Mouse (Mus musculus) frontal cortex, adult 2 months (tissue): ENCODE data around the gene Ndufc1. TPM values are rescaled to one million over a fixed set of nuclear protein-coding genes. Genes with fewer than 3 reads are reported as not detected.
"Not testable (repeated sequence)": the region's sequence is repeated elsewhere in the genome, so short reads cannot be mapped to it uniquely, and the experiment has no call there.

Experiments used
- DNase-seq, 2 experiments: peaks; one replicate each; pipeline ENCODE4 v3.0.0; 2022; ENCODE audit warnings: low spot score in 1 of 2; ENCODE audit errors: extremely low spot score in 1 of 2
- polyA plus RNA-seq: library from polyadenylated mRNA; depleted of rRNA; stranded (reverse); fragments of >200 nt; gene quantifications from 2 replicates; pipeline ENCODE4 v1.2.3, GENCODE M21; 2012

Ndufc1 gene
- polyA plus RNA-seq, 1 experiment = 520 TPM

GRCm38 (mm10) chr3:51397700-51398299 is 11.0 kb downstream of the Ndufc1 start:
- DNase-seq = no peak

- DNase-seq = no peak
Observed at GRCm38 (mm10) chr3:51396219-51397068, 12.3 kb downstream of the Ndufc1 start, which contains the start of gene Mgarp. Gene Mgarp (minus strand): TSS chr3:51396738.

DNA sequence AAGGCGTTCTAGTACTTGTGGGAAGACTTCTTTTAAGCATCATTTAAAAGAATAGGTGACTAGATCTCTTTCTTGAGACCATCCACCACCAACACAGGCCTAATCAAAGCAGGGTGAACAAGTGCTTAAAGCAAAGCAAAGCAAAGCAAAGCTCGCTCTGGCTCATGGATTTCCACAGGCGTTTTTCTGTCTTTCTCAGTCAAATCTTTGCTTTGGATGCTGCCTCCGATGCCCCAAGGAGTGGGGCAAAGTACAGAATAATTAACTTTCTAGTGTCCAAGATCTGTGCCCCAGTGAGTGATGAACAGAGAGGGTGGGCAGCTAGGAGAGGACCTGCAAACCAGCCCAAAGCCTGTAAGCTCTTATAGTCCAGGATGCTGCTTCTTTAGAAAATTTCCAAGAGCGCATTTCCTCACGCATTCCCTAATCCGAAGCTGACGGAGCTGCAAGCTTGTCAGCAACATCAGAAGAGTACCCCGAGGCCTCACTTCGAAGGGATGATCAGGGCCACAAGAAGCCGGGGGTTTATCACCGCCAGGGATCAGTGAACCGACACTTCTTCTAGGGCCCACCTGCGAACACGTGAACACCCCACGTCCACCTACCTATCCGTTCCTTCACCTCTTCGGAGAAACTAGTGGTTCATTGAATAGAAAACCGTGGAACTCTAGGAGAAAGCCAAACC is 13.2 kb downstream of the Ndufc1 start:
- DNase-seq = no peak

- DNase-seq = no peak
Observed at GRCm38 (mm10) chr3:51394881-51395280, 13.9 kb downstream of the Ndufc1 start.

DNA sequence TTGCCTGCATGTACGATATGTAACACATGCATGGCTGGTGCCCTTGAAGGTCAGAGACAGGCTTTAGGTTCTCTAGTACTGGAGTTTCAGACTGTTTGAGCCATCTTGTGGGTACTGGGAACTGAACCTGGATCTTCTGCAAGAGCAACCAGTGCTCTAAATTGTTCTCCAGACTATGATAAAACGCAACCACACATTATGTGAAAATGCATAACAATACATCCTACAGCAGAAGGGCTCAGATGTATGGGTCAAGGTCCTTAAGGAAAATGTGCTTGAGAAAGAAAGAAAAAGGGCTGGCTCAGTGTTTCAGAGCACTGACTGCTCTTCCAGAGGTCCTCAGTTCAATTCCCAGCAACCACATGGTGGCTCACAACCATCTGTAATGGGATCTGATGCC is 15.1 kb downstream of the Ndufc1 start:
- no peak for DNase-seq

DNA sequence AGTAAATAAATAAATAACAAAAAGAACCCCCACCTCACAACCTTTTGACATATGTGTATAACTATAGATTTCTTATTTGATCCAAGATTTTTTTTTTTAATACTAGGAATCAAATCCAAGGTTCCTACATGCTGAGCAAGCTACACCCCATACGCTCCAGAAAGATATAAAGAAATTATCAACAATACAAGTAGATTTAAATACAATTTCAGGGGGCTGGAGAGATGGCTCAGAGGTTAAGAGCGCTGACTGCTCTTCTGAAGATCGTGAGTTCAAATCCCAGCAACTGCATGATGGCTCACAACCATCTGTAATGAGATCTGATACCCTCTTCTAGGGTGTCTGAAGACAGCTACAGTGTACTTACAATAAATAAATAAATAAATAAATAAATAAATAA is 15.8 kb downstream of the Ndufc1 start:
- DNase-seq = not testable (repeated sequence)

DNA sequence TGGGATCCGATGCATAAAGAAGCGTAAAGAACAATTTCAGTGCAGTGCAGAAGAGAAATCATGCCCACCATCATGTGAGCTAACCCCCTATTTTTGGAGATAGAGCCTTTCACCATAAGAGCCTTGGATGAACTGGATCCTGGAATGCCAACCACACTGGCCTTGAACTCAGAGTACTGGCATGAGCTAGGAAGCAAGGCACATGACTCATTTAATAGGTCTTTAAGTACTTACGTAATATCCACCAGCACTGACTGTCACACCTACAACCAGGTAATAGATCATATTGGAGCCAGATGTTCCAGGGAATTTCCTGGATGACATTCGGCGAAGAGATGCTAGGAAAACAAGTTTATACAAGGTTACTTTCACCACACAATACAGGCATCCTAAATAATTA is 17.2 kb downstream of the Ndufc1 start:
- DNase-seq = no peak

DNA sequence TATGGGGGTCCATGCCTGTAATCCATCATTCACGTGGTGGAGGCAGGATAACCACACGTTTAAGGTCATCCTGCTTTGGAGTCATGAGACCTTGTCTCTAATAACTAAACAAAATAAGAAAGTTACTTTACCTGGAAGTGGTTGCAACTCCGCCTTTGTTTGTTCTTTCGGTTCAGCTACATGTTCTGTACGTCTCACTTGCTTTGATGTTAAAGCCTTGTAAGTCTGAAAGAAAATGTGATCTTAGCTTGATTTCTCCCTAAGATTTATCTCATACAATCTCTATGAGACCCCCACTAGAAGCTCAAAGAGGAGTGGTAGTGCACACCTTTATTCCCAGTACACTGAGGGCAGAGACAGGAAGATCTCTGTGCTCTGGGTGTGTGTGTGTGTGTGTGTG is 17.7 kb downstream of the Ndufc1 start:
- no peak for DNase-seq

DNA sequence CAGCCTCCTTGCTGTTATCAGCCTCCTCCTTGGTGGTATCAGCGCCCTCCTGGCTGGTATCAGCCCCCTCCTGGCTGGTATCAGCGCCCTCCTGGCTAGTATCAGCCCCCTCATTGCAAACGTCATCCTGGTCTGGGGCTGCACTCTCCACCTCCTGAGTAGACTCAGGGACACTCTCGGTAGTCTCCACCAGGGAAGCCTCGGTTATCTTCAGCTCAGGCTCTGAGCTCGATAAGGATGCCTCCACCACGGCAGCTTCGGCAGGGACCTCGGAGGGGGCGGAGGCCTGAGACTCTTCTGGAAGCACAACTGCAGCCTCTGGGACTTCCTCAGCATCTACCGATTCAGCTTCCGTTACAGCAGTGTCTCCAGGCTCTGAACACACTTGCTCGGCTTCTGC is 19.9 kb downstream of the Ndufc1 start:
- DNase-seq = no peak

- no peak for DNase-seq
Observed at GRCm38 (mm10) chr3:51387868-51388381, 20.9 kb downstream of the Ndufc1 start.

GRCm38 (mm10) chr3:51387134-51387451 is 21.7 kb downstream of the Ndufc1 start:
- DNase-seq = no peak

DNA sequence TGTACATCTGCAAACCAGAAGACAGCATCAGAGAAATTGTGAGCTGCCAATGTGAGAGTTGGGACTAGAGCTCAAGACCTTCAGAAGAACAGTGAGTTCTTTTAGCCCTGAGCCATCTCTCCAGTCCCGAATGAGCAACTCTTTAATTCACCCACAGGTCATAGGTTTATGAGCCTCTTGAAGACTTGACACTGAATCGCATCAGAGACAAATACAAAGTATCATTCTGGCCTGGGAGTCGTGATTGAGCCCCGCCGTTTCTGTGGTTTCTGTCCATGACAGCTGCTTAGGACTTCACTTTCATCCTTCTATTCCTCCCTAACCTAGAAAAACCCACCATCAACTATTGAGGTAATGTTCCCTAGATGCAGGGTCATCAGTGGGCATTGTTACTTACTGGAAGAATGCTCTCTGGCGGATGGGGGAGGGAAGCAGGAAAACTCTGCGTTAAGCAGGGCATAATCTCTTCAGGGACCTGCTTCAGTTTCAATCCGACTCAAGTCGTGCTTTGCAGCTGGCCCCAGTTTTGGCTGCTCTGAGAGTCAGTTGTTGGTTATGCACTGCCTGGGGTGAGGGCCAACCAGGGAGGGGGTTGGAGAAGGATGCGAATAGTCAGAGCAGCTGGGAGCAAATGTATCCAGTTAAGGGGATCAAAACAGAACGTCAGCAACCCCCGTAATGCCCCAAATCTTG is 22.2 kb downstream of the Ndufc1 start:
- DNase-seq = no peak

DNA sequence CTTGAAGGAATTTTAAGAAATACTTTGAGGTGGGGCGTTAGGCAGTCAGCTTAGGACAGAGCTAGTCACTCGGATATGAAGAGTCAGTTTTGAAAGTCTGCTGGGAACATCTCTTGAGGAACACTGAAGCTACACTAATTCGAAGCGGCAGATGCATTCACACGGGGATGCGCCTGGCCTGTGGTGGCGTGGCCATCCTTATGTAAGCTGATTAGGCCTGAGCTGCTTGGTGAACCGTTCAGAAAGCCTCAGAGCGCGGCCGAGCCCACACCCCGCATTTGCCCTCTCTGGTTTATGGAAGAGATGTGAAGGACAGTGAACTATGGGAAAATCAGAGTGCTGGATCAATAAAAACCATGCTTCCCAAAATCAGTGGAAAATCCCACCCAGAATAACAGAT is 25.4 kb downstream of the Ndufc1 start:
- DNase-seq = no peak

DNA sequence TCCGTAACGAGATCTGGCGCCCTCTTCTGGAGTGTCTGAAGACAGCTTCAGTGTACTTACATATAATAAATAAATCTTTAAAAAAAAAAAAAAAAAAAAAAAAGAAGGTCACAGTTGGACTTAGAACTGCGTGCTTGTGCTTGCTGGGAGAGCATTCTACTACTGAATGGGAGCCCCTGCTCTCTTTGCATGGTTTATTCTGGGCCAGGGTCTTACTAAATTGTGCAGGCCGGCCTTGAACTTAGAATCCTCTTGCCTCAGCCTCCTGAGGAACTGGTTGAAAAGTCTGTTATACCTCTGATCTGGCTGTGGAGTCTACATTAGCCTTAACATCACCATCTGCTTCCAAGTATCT is 28.2 kb downstream of the Ndufc1 start:
- DNase-seq = no peak

- no peak for DNase-seq
Observed at GRCm38 (mm10) chr3:51379786-51380659, 28.8 kb downstream of the Ndufc1 start.

DNA sequence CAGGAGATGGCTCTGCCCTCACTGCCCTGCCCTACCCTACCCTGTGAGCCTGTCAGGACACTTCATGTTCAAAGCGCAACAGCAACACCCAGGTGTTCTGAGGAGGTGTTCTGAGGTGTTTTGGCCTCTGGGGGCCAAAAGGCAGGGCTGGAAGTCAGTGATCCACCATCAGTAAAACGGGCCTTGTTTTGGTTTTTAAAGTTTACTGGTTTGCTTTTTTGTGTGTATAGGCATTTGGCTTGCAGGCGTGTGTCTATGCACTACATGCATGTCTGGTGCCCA is 30.2 kb downstream of the Ndufc1 start:
- no peak for DNase-seq

DNA sequence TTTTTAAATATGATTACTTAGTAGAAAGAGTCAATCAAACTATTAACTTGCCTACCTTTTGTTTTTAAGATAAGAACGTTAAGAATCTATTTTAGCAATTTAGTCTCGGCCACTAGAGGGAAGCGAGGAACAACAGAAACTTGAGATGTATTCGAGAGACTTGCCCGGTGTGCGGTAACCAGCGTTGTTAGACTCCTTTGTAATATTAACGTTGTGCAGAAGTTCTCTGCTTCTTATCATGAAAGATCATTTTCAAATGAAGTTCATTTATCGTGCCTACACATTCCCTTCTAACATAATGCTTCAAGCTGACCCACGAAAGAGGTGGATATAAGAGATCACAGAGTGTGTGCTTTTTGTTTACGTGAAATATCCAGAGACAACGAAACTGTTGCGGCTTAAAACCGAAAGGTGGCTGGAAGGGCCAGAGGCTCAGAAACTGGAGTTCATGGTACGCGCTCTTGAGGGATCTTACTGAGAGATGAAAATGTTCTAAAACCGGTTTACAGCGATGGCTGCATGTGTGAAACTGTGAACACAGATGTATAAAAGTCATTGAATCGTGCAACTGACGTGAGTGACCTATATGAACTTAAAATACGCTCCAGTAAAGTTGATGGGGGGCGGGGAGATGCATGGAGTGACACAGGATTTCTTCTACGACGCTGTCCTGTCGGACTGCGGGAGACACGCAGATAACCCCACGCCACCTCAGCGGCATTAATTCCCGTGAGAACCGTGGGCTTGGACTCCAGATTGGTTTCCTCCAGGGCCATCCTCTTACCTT is 30.7 kb downstream of the Ndufc1 start:
- DNase-seq = peak in 1 of 2 experiments; percentile 39

GRCm38 (mm10) chr3:51375307-51376265 is 33.2 kb downstream of the Ndufc1 start:
- DNase-seq = peak in 1 of 2 experiments; percentile 40
